Mouse (Mus musculus): ENCODE measurements at regions not wholly inside any gene's neighbourhood (a gene's known extent, or its start where the extent isn't known, plus 50 kb on each side); places are given as distances from the start of the nearest gene placed in this dataset.
"Not testable (repeated sequence)": the region's sequence is repeated elsewhere in the genome, so short reads cannot be mapped to it uniquely, and the experiment has no call there.

DNA sequence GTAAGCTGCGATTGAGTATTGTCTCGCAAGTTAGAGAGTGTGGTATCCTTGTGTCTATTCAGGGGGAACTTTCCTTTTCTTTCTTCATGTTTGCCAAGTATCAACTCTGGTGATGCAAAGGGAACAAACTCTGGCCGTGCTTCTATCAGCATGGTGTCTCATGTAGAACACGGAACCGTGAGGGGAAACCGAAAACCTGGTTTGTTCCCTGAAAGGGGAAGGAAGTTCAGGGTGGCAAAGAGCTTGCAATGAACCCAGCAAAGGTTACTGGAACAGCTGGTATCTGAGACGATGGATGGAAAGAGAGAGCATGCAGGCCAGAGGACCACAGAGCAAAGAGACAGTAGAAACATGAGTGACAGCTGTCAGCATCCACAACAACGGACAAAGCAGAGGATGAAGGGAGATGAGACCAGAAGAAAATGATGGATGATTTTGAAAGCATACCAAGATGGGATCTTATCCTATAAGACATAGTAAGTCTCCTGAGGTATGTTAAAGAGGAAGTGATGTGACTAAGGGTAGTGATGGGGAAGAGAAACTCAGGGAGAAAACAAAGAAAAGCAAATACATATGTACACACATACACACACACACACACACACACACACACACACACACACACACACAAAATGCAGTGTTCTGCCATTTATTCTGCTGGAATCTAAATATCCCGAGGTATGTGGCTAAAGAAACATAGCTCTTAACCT, 199.8 kb upstream of the Peli2 start:
- no peak for DNase-seq (ENCODE audit: low spot score in 2 of 2)

DNA sequence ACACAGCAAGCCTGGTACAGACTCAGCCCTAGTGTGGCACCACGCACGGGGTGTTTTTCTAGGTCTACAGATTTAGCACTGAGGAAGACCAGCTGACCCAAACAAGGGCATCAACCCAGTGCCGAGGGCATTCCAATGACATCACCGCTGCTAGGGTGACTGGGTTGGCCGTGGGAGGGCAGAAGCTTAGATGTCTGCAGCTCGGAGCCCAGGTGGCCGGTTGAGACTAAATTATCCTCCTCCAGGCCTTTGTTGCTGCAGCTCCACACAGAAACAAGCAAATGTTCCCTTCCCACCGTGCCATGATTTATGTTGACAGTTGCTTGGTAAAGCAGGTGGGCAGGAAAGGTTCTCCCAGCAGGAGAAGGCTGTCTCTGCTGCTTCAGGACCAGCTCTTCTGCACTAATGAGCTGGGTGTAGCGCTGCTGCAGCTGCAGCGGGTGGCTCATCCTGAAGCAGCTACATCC, 198.8 kb upstream of the Peli2 start:
- DNase-seq (ENCODE audit: low spot score in 2 of 2) = no peak

DNA sequence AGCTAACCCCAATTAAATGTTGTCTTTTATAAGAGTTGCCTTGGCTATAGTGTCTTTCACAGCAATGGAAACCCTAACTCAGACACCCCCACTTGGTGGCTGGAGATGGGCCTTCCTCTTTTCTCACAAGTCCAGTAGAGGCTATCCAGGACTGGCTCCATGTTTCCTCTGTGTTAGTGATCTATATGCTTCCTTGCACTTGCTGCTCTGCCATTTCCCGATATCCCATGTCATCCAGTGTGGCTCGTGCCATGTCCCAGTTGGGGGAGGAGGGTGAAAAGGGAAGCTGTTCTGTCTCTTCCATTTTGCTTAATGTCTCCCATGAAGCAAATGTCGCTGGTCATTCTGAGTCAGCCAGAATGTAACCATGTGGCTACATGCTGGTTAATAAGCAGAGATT, 194.2 kb upstream of the Peli2 start:
- no peak for DNase-seq (ENCODE audit: low spot score in 2 of 2)

DNA sequence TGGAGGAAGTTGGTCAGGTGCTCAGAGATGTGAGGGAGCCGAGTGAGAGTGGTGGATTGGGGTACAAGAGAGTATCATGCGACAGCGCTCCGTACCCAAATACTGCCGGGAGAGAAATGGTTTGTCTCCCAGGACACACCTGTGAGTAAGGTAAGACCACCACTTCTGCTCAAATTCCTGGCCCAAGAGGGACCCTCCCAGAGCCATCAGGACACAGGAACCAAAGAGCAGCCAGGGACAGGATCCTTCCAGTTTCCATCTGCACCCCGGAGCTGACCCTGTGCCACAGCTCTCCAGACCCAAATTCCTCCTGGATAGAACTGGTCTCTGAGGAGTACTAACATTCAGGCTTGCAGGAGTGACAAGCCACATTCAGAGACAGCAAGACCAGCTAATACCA, 185.2 kb upstream of the Peli2 start:
- no peak for DNase-seq (ENCODE audit: low spot score in 2 of 2)

DNA sequence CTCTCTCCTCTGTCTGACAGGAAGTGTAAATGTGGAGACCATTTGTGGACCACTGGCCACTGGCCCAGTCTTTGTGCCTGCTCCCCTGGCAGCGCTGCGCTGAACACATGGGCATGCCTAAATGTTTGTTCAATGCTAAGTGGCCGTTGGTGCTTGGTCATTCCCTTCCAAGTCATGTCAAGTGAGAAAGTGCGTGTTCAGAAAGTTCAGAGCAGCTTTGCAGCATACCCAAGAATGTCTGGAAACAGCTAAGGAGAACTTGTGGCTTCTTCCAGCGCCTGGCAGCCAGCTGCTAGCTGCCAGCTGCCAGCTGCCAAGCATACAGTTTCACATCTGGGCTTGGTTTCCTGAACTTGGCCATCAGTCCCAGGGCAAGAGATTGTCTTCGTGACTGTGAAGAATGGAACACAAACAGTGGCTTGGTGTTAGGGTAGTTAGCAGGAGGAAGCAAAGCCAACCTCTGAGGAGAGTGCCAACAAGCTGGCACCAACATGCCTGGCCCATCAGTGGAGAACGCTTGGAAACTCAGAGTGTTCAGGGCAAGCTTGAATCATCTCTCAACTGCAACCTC, 183.5 kb upstream of the Peli2 start:
- DNase-seq (ENCODE audit: low spot score in 2 of 2) = no peak

DNA sequence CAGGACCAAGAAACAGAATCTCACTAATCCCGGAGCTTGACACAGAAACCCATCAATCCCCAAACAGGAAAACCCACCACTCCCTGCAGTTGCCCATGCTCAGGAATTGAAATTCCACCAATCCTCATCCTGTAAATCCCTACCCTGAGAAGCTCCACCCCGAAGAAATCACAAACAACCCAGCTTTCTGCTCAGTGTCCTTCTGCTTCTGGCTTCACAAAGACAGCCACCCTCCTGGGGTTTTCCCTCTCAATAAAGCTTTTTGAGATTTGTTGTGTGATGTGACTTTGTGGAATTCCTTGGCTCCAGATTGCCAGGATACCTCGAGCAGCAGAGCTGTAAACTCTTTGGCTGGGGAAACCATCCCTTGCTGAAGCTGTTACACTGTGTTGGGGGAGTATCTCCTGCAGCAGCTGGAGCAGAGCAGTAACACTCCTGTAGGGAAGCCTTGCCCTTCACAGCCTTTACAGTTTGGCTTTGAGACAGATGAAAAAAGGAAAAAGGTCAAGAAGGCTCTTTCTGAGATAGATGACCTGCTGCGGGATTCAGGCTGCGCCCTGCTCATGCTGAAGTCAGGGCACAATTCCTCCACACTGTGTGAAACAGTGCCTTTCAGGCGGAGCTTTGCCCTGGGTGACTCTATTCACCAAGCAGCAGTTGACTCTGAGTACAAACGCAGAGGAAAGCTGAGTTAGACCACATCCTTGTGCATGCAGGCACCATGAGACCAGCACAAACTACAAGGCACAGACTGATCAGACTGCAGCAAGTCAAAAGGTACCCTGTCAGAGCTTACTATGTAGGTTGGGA, 180.6 kb upstream of the Peli2 start:
- no peak for DNase-seq (ENCODE audit: low spot score in 2 of 2)

DNA sequence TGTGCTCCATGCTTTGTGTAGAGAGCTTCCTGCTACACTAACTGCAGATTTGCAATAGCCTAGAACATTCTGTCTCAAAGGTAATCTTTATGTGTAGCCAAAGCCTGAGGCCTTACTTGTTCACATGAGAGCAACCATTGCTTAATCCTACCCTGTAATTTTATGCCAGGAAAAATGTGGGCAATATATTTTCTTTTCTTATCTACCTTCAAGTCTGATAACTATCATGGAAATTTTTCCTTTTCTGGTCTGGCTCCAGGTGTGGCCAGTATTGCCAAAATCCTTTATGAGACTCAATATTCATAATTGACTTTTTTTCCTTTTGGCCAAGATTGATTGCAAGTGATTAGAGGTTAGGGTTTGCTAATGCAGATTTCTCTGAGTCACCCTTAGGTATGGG, 178.0 kb upstream of the Peli2 start:
- no peak for DNase-seq (ENCODE audit: low spot score in 2 of 2)

DNA sequence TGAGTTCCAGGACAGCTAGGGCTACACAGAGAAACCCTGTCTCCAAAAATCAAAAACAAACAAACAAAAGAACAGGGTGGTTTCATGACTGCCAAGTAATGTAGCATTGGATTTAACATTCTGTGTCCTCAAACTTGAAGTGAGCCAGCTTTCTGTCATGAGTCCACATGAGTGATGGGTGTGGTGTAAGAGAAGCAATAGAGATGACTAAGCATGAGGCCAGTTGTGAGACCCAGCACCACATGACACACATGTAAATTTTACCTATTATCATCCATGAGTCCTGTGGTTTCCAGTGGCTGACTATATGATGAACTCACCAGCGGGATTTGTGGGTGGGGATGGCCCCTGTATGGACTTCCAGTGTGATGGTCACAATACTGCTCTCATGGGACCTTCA, 176.0 kb upstream of the Peli2 start:
- DNase-seq (ENCODE audit: low spot score in 2 of 2) = no peak

DNA sequence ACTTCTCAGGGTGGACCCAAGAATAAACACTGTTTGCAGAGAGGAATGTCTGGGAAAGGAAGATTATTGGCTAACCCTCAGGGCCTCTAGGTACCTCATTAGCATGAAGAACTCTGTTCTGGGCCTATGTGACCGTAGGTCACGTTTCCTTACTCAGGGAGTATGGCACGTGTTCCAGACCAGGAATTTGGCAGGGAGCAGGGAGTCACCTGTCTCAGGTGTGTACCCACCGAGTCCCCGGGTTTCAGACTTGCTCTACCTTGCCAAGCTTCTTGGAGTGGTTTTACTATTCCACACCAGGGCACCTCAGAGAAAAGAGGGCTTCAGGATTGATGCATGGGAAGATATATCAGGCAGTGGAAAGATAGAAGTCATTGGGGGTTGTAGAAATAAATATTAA, 169.6 kb upstream of the Peli2 start:
- no peak for DNase-seq (ENCODE audit: low spot score in 2 of 2)

DNA sequence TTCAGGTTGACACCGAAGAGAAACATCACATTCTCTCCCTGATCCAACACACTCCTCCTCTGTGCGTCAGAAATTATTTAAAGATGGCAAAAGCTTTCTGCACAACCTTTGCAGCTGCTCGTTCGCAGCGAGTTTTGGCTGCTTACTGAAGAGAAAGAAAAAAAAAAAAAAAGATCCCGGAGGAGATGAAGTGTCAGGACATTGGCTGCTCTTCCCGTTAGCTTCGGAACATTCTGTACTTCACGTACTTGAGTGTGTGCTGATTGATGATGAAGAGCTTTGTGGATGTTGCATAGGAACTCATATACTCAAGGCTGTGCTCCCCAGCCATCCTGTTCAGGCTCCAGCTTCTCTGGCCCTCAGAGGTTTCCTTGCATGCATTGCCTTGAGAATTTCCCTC, 162.5 kb upstream of the Peli2 start:
- no peak for DNase-seq (ENCODE audit: low spot score in 2 of 2)

DNA sequence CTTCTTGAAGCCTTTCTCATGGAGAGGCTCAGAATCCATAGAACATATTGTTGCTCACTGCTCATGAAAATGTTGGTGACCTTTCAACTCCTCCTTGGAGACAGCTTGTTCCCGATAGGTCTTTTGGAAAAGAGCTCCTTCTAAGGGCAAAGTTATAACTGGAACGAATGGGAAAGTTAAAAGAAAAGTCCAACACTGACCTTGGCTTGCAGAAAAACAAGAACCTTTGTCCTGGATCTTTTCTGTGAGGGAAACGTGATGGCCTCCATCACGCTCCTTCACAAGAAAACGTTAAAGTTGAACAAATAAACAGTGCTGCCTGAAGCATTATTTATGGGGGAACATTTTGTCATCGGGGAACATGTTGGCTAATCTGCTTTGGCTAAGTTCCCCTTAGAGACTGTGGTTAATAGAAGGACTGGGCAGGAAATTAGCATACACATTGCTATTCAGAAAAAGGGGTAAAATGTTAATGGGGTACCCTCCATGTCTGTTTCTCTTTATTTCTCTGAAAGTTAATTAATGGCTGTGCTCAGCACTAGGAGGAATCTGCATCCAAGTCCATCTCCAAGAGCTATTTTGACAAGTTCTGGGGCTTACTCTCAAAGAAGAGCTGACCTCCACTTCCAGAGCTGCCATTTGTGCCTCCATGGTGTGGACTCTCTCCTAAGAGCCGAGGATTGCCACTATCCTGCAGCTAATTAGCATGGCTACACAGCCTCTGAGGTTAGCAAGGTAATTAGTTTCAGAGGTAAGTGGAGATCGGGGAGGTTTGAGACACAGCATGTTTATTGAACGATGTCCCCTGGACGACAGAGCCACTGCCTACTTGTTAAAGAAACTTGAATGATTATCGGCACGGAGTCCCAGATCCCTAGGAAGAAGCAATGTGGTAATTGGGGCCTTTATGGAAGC, 161.0 kb upstream of the Peli2 start:
- no peak for DNase-seq (ENCODE audit: low spot score in 2 of 2)

DNA sequence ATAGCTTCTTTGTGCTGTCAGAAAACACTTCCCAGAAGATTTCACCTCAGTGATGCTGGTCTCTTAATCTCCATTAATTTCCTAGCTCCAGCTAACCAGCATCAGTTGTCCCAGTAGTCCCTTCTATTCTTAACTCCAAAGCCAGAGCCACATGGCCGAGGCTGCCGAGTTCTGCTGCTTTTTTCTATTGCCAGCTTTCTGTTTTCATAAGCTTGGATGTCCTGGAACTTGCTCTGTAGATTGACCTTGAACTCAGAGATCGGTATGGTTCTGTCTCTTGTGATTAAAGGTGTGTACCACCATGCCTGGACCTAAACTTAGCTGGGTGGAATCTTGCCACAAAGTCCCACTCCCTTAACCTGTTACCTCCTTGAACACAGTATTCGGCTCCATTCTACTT, 155.8 kb upstream of the Peli2 start:
- not testable (repeated sequence) for DNase-seq (ENCODE audit: low spot score in 2 of 2)

DNA sequence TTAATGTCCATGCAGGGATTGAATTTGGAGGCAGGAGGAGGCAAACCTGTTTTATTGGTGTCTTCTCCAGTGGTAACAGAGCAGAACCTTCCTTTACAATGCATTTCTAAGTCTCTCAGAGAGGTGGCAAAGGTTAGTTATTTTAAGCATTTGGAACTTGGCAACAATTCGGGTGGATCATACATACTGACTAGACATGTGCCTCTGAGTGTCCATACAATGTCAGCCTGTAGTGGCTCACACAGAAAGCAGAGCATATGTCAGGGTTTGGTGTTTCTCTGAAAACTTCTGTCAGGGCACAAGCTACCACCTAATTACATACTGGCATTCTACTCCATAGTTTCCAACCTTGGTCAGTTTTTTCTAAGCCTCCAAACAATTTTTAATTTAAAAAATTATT, 150.8 kb upstream of the Peli2 start:
- no peak for DNase-seq (ENCODE audit: low spot score in 2 of 2)

DNA sequence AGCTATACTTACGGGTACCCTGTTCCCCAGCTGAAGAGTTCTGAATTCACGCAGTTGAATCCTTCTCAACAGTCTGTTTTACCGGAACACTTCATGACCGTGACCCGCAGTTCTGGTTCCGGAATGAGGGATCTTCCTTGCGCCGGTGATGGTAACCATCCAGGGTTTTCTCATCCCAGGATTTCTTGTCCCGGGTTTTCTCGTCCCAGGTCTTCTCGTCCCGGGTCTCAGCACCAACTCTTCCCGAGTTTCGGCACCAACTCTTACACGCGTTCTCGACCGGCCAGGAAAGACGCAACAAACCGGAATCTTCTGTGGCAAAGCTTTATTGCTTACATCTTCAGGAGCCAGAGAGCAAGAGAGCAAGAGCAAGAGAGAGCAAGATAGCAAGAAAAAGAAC, 147.5 kb upstream of the Peli2 start:
- DNase-seq (ENCODE audit: low spot score in 2 of 2) = not testable (repeated sequence)

DNA sequence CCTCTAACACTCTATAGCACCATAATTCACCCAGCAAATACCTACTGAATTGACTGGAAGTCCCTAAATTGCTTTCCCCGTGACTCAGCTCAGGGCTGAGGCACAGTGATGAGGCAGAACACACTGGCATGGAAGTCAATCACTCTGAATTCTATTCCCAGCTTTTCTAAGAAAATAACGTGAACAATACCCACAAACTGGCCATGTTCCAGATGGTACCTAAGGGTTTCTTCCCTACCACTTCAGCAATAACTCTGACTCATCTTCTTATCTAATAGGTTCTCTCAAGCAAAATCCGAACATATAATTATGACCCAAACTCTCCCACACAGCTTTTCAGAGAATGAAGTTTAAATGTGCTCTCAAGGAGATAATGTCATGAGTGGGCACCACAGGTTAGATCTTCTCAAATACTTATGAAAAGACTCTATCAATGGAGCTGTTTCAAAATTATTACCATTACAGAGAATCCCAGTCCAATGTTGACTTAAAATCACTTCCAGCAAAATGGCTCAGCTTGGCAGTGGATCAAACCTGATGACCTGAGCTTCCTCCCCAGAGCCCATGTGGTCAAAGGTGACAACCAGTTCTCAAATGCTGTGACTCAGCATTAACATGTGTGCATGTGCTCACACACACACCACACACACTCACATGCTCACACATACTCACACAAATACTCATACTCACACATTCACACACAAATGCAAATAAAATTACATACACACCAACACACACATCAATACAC, 137.5 kb upstream of the Peli2 start:
- no peak for DNase-seq (ENCODE audit: low spot score in 2 of 2)

DNA sequence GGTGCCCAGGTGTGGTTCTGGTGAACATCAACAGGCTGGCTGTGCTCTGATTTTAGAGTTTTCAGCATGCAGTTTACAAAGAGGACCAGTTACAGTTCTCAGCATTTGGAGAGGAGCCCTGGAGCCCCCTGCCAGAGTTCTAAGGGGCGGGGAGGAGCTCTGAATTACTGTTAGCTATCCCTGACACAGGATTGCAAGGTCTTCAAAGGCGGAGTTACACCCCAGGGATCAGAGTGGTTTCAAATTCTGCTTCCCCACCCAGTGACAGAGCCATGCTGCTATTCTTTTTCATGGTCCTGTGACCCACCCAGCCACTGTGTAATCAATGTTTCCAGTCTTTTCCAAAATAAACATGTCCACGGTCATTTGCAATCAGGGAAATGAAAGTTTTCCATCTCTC, 134.1 kb upstream of the Peli2 start:
- DNase-seq (ENCODE audit: low spot score in 2 of 2) = peak in 1 of 2 experiments; percentile 17

DNA sequence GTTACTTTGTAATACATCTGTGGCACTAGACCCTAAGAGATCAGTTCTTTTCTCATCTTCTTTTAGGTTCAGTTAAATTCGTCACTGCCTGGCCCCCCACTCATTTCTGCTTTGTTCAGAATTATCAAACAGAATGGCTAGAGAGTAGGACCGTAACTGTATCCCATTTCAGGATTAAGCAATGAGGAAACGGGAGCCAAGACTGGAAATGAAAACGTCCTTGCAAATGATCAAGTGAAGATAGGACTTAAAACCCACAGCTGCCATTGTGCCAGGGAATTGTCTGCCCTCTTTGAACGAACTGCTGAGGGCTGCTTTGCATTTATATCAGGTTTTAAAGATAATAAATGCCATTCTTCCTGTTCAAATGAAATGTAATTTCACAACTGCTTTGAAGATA, 133.7 kb upstream of the Peli2 start:
- no peak for DNase-seq (ENCODE audit: low spot score in 2 of 2)

DNA sequence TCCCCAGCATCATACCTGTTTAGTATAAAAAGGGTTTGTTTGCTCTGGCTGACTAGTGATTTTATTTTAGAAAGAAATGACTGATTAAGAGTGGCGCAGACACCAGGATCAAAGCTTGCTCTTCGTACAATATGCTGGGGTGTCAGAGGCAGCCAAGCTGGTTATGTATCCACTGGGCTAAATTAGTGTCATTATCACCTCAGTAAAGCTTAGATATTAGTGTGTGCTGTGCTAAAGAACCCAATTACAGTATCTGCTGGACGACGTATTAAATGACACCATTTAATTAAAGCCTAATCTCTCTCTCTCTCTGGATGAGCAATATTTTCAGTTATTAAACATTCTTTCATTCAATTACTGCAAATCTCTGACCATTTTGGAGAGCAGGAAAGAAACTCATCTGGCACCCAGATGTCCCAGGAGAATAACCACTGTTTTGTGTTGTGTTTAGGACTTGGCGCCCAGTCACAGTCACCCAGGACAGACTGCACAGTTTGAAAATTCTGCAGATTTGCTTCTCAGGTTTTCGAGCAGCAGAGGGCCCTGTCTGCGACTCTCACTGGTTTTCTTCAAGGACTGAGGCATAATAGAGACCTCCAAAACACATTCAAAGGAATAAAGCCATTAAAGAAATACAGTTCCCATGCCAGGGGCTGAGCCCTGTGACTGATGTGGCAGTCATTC, 133.1 kb upstream of the Peli2 start:
- DNase-seq (ENCODE audit: low spot score in 2 of 2) = no peak

DNA sequence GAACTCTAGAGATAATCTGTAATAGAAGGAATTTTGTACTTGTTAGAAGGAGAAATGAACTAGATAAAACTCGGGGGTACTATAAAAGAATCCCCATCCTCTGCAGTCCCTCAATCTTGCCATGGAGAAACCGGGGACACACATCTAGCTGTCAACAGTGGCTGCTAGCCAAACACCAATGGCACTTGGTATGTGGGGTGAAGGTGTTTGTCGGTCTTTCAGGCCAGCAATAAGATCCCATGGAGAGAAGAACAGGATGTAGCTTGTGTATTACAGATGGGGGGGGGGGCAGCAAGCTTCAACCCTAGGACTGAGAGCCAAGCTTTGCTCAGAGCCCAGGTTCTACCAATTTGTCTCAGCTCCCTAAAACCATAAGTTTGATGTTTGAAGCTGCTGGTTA, 132.5 kb upstream of the Peli2 start:
- no peak for DNase-seq (ENCODE audit: low spot score in 2 of 2)

DNA sequence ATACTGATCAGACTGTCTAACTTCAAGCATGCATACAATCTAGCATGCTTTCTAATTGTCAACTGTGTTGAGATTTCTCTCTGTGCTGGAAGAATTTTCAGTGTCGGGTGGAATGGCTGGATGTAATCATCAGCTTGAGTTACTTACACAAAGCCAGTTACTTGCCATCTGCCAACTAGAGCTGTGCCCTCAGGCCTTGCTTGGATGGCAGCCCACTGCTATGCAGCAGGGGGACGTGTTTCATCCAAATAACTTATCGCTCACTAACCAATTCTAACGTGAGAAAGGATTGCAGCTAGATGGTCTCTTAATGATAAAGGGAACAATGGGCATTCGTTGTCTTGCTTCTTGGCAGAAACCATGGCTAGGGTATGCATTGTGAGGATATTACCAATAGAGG, 131.3 kb upstream of the Peli2 start:
- DNase-seq (ENCODE audit: low spot score in 2 of 2) = no peak

DNA sequence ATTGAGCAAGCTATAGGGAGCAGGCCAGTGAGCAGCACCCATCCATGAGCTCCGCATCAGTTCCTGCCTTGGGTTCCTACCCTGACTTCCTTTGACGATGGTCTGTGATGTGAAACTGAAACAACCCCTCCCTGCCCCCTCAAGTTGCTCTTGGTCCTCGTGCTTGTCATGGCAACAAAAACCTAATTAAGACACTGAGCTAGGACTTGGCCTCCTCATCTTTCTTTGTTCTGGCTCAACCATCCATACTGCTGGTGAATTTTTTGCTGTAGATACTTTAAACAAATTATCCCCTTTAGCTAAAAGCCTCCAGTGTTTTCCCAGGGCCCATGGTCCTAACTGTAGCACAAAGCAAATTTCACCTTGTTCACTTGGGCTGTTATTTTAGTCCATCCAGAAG, 129.9 kb upstream of the Peli2 start:
- no peak for DNase-seq (ENCODE audit: low spot score in 2 of 2)
